Mouse (Mus musculus) embryonic facial prominence, embryonic 15.5 days (tissue): Measurements from ENCODE around the gene Nr0b2. TPM values are rescaled to one million over a fixed set of nuclear protein-coding genes. Genes with fewer than 3 reads are reported as not detected.

Experiments used
- ATAC-seq: fragments of 200-750 bp; cut with Nextera tagmentation; 2 replicates; pipeline ENCODE4 v1.8.0; 2017; ENCODE audit warnings: low read depth, moderate TSS enrichment; ENCODE audit not compliant: insufficient number of reproducible peaks, low FRiP score, low TSS enrichment
- H3K27ac ChIP-seq: fragments of 300-500 bp; sonication (generic); replicated peaks from 2 replicates; pipeline ENCODE4 v1.5.1; 2015; ENCODE audit warnings: mild to moderate bottlenecking, inconsistent platforms
- H3K27me3 ChIP-seq: fragments of 300-500 bp; sonication (generic); 2 replicates; pipeline ENCODE4 v1.6.1; 2015; ENCODE audit warnings: inconsistent platforms
- H3K36me3 ChIP-seq: fragments of 300-500 bp; sonication (generic); 2 replicates; pipeline ENCODE4 v1.6.1; 2015; ENCODE audit warnings: mild to moderate bottlenecking, inconsistent platforms
- H3K4me1 ChIP-seq: fragments of 300-500 bp; sonication (generic); 2 replicates; pipeline ENCODE4 v1.6.1; 2015; ENCODE audit warnings: inconsistent platforms
- H3K4me2 ChIP-seq: fragments of 300-500 bp; sonication (generic); replicated peaks from 2 replicates; pipeline ENCODE4 v1.6.1; 2015; ENCODE audit warnings: mild to moderate bottlenecking, inconsistent platforms
- H3K4me3 ChIP-seq: fragments of 300-500 bp; sonication (generic); replicated peaks from 2 replicates; pipeline ENCODE4 v1.5.1; 2015; ENCODE audit warnings: mild to moderate bottlenecking, inconsistent platforms
- H3K9ac ChIP-seq: fragments of 300-500 bp; sonication (generic); 2 replicates; pipeline ENCODE4 v1.6.1; 2015; ENCODE audit warnings: inconsistent platforms
- H3K9me3 ChIP-seq: fragments of 300-500 bp; sonication (generic); replicated peaks from 2 replicates; pipeline ENCODE4 v1.6.1; 2016; ENCODE audit warnings: inconsistent platforms
- WGBS: fragments of 180-500 bp; shearing (Covaris S2); methylation state at CpG from one replicate; pipeline ENCODE4 v1.1.7; 2015; 5-methylcytosine and 5-hydroxymethylcytosine counted together
- polyA plus RNA-seq: library from polyadenylated mRNA; unstranded; fragments of >200 nt; fragmentation: Nextera tagmentation; extraction: Ambion mirVana; gene quantifications from 2 replicates; pipeline ENCODE4 v1.2.1, GENCODE M21; 2015

Gene Nr0b2
- polyA plus RNA-seq, 1 experiment from 2014 or later: 0.15 TPM

DNA sequence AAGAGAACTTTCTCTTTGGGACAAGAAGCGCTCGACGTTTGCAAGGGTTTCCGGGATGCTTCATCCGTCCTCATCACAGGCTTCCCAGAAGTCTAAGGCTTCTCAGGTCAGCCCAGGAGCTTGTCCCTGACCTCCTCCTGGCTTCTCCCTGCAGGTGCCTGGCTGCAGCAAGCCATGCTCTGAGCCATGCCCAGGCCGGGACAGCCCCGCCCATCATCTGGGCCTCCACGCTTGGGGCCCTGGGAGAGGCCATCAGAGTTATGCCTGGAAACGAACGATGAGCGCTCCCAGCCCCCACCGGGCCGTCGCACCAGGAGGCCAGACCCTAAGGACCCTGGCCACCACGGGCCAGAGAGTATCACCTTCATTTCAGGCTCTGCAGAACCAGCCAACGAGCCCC is 25.4 kb upstream of the Nr0b2 start:
- WGBS: 73% methylated on average over 16 of the region's 16 CpGs
- no peak for ATAC-seq
- H3K9me3 ChIP-seq: no peaks in the 10 kb centered on the region

GRCm38 (mm10) chr4:133532777-133533176 is 20.4 kb upstream of the Nr0b2 start:
- Histone ChIP-seq H3K27me3 (no peaks in the 10 kb centered on the region), H3K9ac (no peak overlapping the region), H3K4me2 (no peak overlapping the region), H3K4me1 (no peaks in the 10 kb centered on the region), H3K9me3 (no peaks in the 10 kb centered on the region), H3K36me3 (peaks cover 95% of the 10 kb centered on the region), H3K4me3 (no peak overlapping the region), H3K27ac (no peak overlapping the region)
- WGBS: 85% methylated on average over 3 of the region's 3 CpGs
- no peak for ATAC-seq

More for the DNA sequence above, 25.4 kb upstream of the Nr0b2 start:
- no peaks in the 10 kb centered on the region for H3K4me1 ChIP-seq
- no peaks in the 10 kb centered on the region for H3K27me3 ChIP-seq
- H3K27ac ChIP-seq: no peak overlapping the region
- peaks cover 51% of the 10 kb centered on the region for H3K36me3 ChIP-seq
- no peak overlapping the region for H3K4me3 ChIP-seq
- H3K4me2 ChIP-seq: no peak overlapping the region
- H3K9ac ChIP-seq: no peak overlapping the region

GRCm38 (mm10) chr4:133536081-133536480 is 17.1 kb upstream of the Nr0b2 start:
- Histone ChIP-seq H3K4me2 (no peak overlapping the region), H3K27me3 (no peaks in the 10 kb centered on the region), H3K36me3 (peaks cover 88% of the 10 kb centered on the region), H3K4me1 (no peaks in the 10 kb centered on the region), H3K9ac (no peak overlapping the region), H3K9me3 (no peaks in the 10 kb centered on the region), H3K27ac (no peak overlapping the region), H3K4me3 (no peak overlapping the region)
- no peak for ATAC-seq
- WGBS: 88% methylated on average over 3 of the region's 3 CpGs

GRCm38 (mm10) chr4:133536652-133537051 is 16.5 kb upstream of the Nr0b2 start:
- no peak overlapping the region for H3K4me2 ChIP-seq
- no peaks in the 10 kb centered on the region for H3K27me3 ChIP-seq
- WGBS: 92% methylated on average over 5 of the region's 5 CpGs
- H3K27ac ChIP-seq: no peak overlapping the region
- no peak for ATAC-seq
- H3K9me3 ChIP-seq: no peaks in the 10 kb centered on the region
- no peak overlapping the region for H3K9ac ChIP-seq
- peaks cover 88% of the 10 kb centered on the region for H3K36me3 ChIP-seq
- H3K4me3 ChIP-seq: no peak overlapping the region
- no peaks in the 10 kb centered on the region for H3K4me1 ChIP-seq

- Histone ChIP-seq H3K36me3 (peaks cover 28% of the 10 kb centered on the region), H3K27me3 (no peaks in the 10 kb centered on the region), H3K4me2 (peak within 1 kb of the TSS; percentile 76), H3K9ac (peak within 1 kb of the TSS; percentile 91), H3K4me1 (peaks cover 17% of the 10 kb centered on the region), H3K27ac (peak within 1 kb of the TSS; percentile 85), H3K4me3 (peak within 1 kb of the TSS; percentile 97), H3K9me3 (no peaks in the 10 kb centered on the region)
- peak; percentile 98 for ATAC-seq
- 1% methylated on average over 67 of the region's 77 CpGs for WGBS
Observed at GRCm38 (mm10) chr4:133545272-133546231, 7.6 kb upstream of the Nr0b2 start, which contains the start of gene Nudc. Gene Nudc, minus strand, starts transcription at chr4:133545996.

GRCm38 (mm10) chr4:133552029-133552428 is 1.1 kb upstream of the Nr0b2 start:
- Histone ChIP-seq H3K9ac (no peak overlapping the region), H3K4me1 (no peaks in the 10 kb centered on the region), H3K4me3 (no peak overlapping the region), H3K27ac (no peak overlapping the region), H3K9me3 (no peaks in the 10 kb centered on the region), H3K36me3 (no peaks in the 10 kb centered on the region), H3K27me3 (peaks cover 10% of the 10 kb centered on the region), H3K4me2 (no peak overlapping the region)
- WGBS: 81% methylated on average over 1 of the region's 1 CpGs
- no peak for ATAC-seq

GRCm38 (mm10) chr4:133553448-133554330 is 513 bp downstream of the Nr0b2 start:
- ATAC-seq: no peak
- H3K9me3 ChIP-seq: no peaks in the 10 kb centered on the region
- H3K36me3 ChIP-seq: no peaks in the 10 kb centered on the region
- H3K4me1 ChIP-seq: no peaks in the 10 kb centered on the region
- H3K9ac ChIP-seq: no peak overlapping the region
- no peak overlapping the region for H3K4me3 ChIP-seq
- H3K4me2 ChIP-seq: no peak overlapping the region
- H3K27ac ChIP-seq: no peak overlapping the region
- peaks cover 10% of the 10 kb centered on the region for H3K27me3 ChIP-seq
- 75% methylated on average over 19 of the region's 19 CpGs for WGBS

DNA sequence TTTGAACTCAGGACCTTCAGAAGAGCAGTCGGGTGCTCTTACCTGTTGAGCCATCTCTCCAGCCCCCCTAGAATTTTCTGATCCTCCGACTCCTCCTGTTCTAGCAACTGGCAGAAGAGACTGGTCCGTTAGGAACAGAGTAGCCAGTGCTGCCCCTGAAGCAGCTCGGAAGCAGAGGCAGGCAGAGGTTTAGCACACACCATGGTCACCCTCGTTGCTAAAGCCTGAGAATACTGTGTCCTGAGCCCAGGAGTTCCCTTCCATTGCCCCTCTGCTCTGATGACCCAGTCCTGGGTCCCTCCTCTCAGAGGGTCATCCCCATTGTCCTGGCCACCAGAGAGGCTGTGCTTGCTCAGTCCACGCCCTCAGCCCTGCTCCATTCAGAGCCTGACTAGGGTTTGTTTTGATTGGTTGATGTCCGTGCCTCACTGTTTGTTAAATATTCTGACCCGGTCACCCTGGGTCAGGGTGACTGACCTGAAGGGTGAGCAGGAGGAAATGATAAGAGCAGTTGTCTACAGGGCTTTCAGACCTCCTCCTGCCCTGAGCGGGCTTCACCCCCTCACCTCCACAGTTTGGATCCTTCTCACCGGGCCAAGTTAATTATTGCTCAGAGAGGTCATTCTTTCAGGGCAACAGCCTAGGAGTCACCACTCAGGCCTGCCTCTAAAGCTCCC is 4.0 kb downstream of the Nr0b2 start:
- H3K27ac ChIP-seq: no peak overlapping the region
- no peaks in the 10 kb centered on the region for H3K4me1 ChIP-seq
- no peak overlapping the region for H3K4me3 ChIP-seq
- no peaks in the 10 kb centered on the region for H3K36me3 ChIP-seq
- no peak overlapping the region for H3K4me2 ChIP-seq
- H3K27me3 ChIP-seq: peaks cover 10% of the 10 kb centered on the region
- ATAC-seq: no peak
- WGBS: 27% methylated on average over 10 of the region's 10 CpGs
- no peak overlapping the region for H3K9ac ChIP-seq
- no peaks in the 10 kb centered on the region for H3K9me3 ChIP-seq

DNA sequence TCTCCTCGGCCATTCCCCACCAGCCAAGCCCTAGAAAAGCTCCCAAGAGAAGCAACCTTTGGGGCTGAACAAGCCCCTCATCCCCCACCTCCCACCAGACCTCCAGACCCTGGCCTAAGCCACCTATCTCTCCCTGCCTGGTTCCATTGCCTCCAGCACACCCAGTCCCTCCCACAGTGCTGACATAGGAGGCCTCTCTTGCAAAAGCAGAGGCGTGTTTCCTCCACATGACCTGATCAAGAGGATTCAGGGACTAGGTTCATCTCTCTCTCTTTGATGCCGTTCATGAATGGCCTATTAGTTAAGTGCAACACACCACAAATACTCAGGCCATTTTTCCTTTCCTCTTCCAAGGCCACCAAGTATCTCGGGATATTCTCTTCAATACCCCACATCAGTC is 6.7 kb downstream of the Nr0b2 start:
- 74% methylated on average over 4 of the region's 4 CpGs for WGBS
- H3K27me3 ChIP-seq: no peaks in the 10 kb centered on the region; the same call in 1 of the 2 replicates
- no peak overlapping the region for H3K9ac ChIP-seq
- ATAC-seq: no peak
- H3K4me2 ChIP-seq: no peak overlapping the region
- H3K4me3 ChIP-seq: no peak overlapping the region
- H3K9me3 ChIP-seq: no peaks in the 10 kb centered on the region
- H3K4me1 ChIP-seq: no peaks in the 10 kb centered on the region
- no peaks in the 10 kb centered on the region for H3K36me3 ChIP-seq
- H3K27ac ChIP-seq: no peak overlapping the region

DNA sequence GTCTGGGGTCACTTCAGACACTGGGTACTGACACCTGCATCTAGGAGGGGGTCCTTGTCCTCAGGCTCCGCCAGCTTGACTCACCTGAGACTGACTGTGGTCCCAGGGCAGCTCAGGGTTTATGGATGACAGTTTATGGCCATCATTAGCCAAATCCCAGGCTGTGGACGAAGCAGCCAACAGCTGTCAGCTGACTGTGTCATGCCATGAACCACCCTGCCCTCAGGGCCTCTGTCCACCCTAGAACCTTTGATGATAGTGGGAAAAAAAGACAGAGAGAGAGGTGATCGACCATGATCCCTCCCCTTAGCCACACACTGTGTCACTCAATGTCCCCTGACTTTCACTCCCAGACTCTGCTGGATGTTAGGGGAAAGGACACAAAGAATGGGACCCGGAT is 8.4 kb downstream of the Nr0b2 start:
- ATAC-seq: no peak
- no peak overlapping the region for H3K9ac ChIP-seq
- H3K4me2 ChIP-seq: no peak overlapping the region
- H3K9me3 ChIP-seq: no peaks in the 10 kb centered on the region
- no peak overlapping the region for H3K4me3 ChIP-seq
- H3K4me1 ChIP-seq: no peaks in the 10 kb centered on the region
- no peaks in the 10 kb centered on the region; the same call in 1 of the 2 replicates for H3K27me3 ChIP-seq
- H3K36me3 ChIP-seq: no peaks in the 10 kb centered on the region
- WGBS: 70% methylated on average over 4 of the region's 4 CpGs
- no peak overlapping the region for H3K27ac ChIP-seq

DNA sequence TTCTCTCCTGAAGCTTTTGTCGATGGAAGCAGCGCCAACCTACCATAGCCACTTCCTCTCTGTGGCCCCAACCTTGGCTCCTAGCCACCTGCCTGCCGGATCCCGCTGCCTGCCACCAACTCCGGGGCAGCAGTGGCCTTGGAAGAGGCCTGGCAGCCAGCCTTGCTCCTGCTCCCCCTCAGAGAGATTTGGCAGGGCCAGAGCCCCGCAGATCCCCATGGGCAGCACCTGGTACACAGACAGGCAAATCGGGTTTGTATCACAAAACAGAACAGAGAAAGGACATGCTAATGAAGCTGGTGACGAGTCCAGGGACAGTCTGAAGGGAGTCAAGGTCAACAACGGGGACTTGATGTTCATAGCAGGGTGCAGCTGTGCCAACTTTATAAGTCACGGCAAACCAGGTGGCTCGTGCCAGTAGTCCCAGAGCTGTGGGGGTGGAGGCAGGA is 10.0 kb downstream of the Nr0b2 start:
- no peak for ATAC-seq
- Histone ChIP-seq H3K4me2 (no peak overlapping the region), H3K9me3 (no peaks in the 10 kb centered on the region), H3K36me3 (no peaks in the 10 kb centered on the region), H3K27me3 (no peaks in the 10 kb centered on the region), H3K4me3 (no peak overlapping the region), H3K27ac (no peak overlapping the region), H3K9ac (no peak overlapping the region), H3K4me1 (no peaks in the 10 kb centered on the region)
- 67% methylated on average over 11 of the region's 11 CpGs for WGBS
